Mouse (Mus musculus) lung, embryonic 14.5 days (tissue): ENCODE data around the gene Ak9. TPM values are rescaled to one million over a fixed set of nuclear protein-coding genes. Genes with fewer than 3 reads are reported as not detected.
"Not testable (repeated sequence)": the region's sequence is repeated elsewhere in the genome, so short reads cannot be mapped to it uniquely, and the experiment has no call there.

Experiments
- ATAC-seq: fragments of 200-750 bp; cut with Nextera tagmentation; 2 replicates; pipeline ENCODE4 v1.8.0; 2017; ENCODE audit warnings: mild to moderate bottlenecking, moderate TSS enrichment, moderate library complexity; ENCODE audit not compliant: insufficient read depth
- DNase-seq: peaks from one replicate; pipeline ENCODE4 v3.0.0-alpha.2; 2015
- H3K27ac ChIP-seq: fragments of 300-500 bp; sonication (generic); 2 replicates; pipeline ENCODE4 v1.5.1; 2014; ENCODE audit warnings: low read depth, mild to moderate bottlenecking, moderate library complexity
- H3K27me3 ChIP-seq: fragments of 300-500 bp; sonication (generic); 2 replicates; pipeline ENCODE4 v1.6.1; 2014; ENCODE audit warnings: low read length, control low read depth; ENCODE audit not compliant: insufficient read depth
- H3K36me3 ChIP-seq: fragments of 300-500 bp; sonication (generic); 2 replicates; pipeline ENCODE4 v1.6.1; 2014; ENCODE audit warnings: control low read depth; ENCODE audit not compliant: insufficient read depth
- H3K4me1 ChIP-seq: fragments of 300-500 bp; sonication (generic); 2 replicates; pipeline ENCODE4 v1.6.1; 2014; ENCODE audit warnings: antibody characterized with exemption, control low read depth; ENCODE audit not compliant: insufficient read depth
- H3K4me2 ChIP-seq: fragments of 300-500 bp; sonication (generic); 2 replicates; pipeline ENCODE4 v1.6.1; 2014; ENCODE audit warnings: mild to moderate bottlenecking
- H3K4me3 ChIP-seq: fragments of 300-500 bp; sonication (generic); 2 replicates; pipeline ENCODE4 v1.5.1; 2014; ENCODE audit warnings: low read depth, low read length
- H3K9ac ChIP-seq: fragments of 300-500 bp; sonication (generic); 2 replicates; pipeline ENCODE4 v1.6.1; 2014
- H3K9me3 ChIP-seq: fragments of 300-500 bp; sonication (generic); 2 replicates; pipeline ENCODE4 v1.6.1; 2016; ENCODE audit warnings: low read depth, low read length, control low read depth
- CTCF ChIP-seq: IDR thresholded peaks from 2 replicates; pipeline ENCODE4 v1.5.1; 2016; ENCODE audit warnings: antibody characterized with exemption, low read depth
- WGBS: fragments of 180-500 bp; shearing (Covaris S2); extraction: QIAGEN DNeasy Blood & Tissue Kit; methylation state at CpG from one replicate; pipeline ENCODE4 v1.1.7; 2014; 5-methylcytosine and 5-hydroxymethylcytosine counted together
- polyA plus RNA-seq: library from polyadenylated mRNA; unstranded; fragments of >200 nt; fragmentation: Nextera tagmentation; extraction: Ambion mirVana; gene quantifications from 2 replicates; pipeline ENCODE4 v1.2.1, GENCODE M21; 2014

Gene Ak9
- polyA plus RNA-seq, 1 experiment from 2014 or later, result not detected

- no peaks in the 10 kb centered on the region for H3K4me1 ChIP-seq
- no peaks in the 10 kb centered on the region for H3K36me3 ChIP-seq
- ATAC-seq, result no peak
- H3K4me2 ChIP-seq, result no peak overlapping the region
- H3K9me3 ChIP-seq, result no peaks in the 10 kb centered on the region
- no peak overlapping the region for H3K9ac ChIP-seq
- no peak for TF ChIP-seq CTCF
- no peak overlapping the region for H3K27ac ChIP-seq
- H3K4me3 ChIP-seq, result no peak overlapping the region
- no peaks in the 10 kb centered on the region for H3K27me3 ChIP-seq
- 76% methylated on average over 3 of the region's 3 CpGs for WGBS
- no peak for DNase-seq
Measured at GRCm38 (mm10) chr10:41401097-41401496, 97.3 kb downstream of the Ak9 start.

- TF ChIP-seq CTCF, result no peak
- H3K27ac ChIP-seq, result no peak overlapping the region
Measured at GRCm38 (mm10) chr10:41403364-41403763, 99.6 kb downstream of the Ak9 start.

GRCm38 (mm10) chr10:41403893-41404612 is 100.3 kb downstream of the Ak9 start:
- H3K9ac ChIP-seq, result no peak overlapping the region
- H3K36me3 ChIP-seq, result no peaks in the 10 kb centered on the region
- H3K4me1 ChIP-seq, result no peaks in the 10 kb centered on the region
- H3K4me2 ChIP-seq, result no peak overlapping the region
- no peak overlapping the region for H3K27ac ChIP-seq
- no peak for ATAC-seq
- peak; percentile 35; the same call in 1 of the 2 replicates for TF ChIP-seq CTCF
- 26% methylated on average over 3 of the region's 3 CpGs for WGBS
- no peaks in the 10 kb centered on the region for H3K27me3 ChIP-seq
- H3K4me3 ChIP-seq, result no peak overlapping the region
- DNase-seq, result peak; percentile 51
- H3K9me3 ChIP-seq, result no peaks in the 10 kb centered on the region

More at GRCm38 (mm10) chr10:41403364-41403763, 99.6 kb downstream of the Ak9 start:
- DNase-seq, result no peak
- Histone ChIP-seq H3K36me3 (no peaks in the 10 kb centered on the region), H3K27me3 (no peaks in the 10 kb centered on the region), H3K4me2 (no peak overlapping the region), H3K9ac (no peak overlapping the region), H3K4me1 (no peaks in the 10 kb centered on the region), H3K4me3 (no peak overlapping the region), H3K9me3 (no peaks in the 10 kb centered on the region)
- WGBS, result 49% methylated on average over 2 of the region's 2 CpGs
- no peak for ATAC-seq

- not testable (repeated sequence) for ATAC-seq, DNase-seq, H3K27me3 ChIP-seq, H3K27ac ChIP-seq, H3K4me2 ChIP-seq, H3K4me3 ChIP-seq, H3K36me3 ChIP-seq, H3K9me3 ChIP-seq, H3K4me1 ChIP-seq, H3K9ac ChIP-seq
- 88% methylated on average over 4 of the region's 4 CpGs for WGBS
Measured at GRCm38 (mm10) chr10:41410176-41410575, 106.4 kb downstream of the Ak9 start.

- not testable (repeated sequence) for ATAC-seq, H3K36me3 ChIP-seq, H3K9ac ChIP-seq, H3K27me3 ChIP-seq, H3K4me1 ChIP-seq, DNase-seq, H3K4me2 ChIP-seq, H3K27ac ChIP-seq, H3K4me3 ChIP-seq, H3K9me3 ChIP-seq
- WGBS, result 95% methylated on average over 1 of the region's 1 CpGs
Measured at GRCm38 (mm10) chr10:41410821-41411220, 107.0 kb downstream of the Ak9 start.

GRCm38 (mm10) chr10:41413471-41413870 is 109.7 kb downstream of the Ak9 start:
- not testable (repeated sequence) for ATAC-seq, H3K4me1 ChIP-seq

GRCm38 (mm10) chr10:41415368-41415767 is 111.6 kb downstream of the Ak9 start:
- not testable (repeated sequence) for H3K36me3 ChIP-seq, ATAC-seq, H3K4me2 ChIP-seq, H3K9me3 ChIP-seq, H3K4me3 ChIP-seq, DNase-seq, H3K27me3 ChIP-seq, H3K27ac ChIP-seq, H3K4me1 ChIP-seq, H3K9ac ChIP-seq
- WGBS, result 88% methylated on average over 2 of the region's 2 CpGs

More at GRCm38 (mm10) chr10:41413471-41413870, 109.7 kb downstream of the Ak9 start:
- H3K4me3 ChIP-seq, H3K27ac ChIP-seq, H3K27me3 ChIP-seq, H3K4me2 ChIP-seq, H3K9ac ChIP-seq, H3K9me3 ChIP-seq, H3K36me3 ChIP-seq, DNase-seq: not testable (repeated sequence)
- WGBS, result 81% methylated on average over 1 of the region's 1 CpGs
